Mouse (Mus musculus) megakaryocyte, embryonic 14.5 days (primary cell): Measurements from ENCODE around the gene Slc25a34. TPM values are rescaled to one million over a fixed set of nuclear protein-coding genes. Genes with fewer than 3 reads are reported as not detected.
A peak's percentile ranks its signal among the peaks of the same experiment; 100 is the strongest.

Experiments
- H3K27me3 ChIP-seq: replicated peaks from 2 replicates; pipeline ENCODE3; 2012; ENCODE audit warnings: inconsistent platforms
- H3K36me3 ChIP-seq: replicated peaks from 2 replicates; pipeline ENCODE3; 2012; ENCODE audit warnings: low read length, inconsistent platforms, mixed read lengths
- H3K4me1 ChIP-seq: 2 replicates; pipeline ENCODE4 v1.6.1; 2012; ENCODE audit warnings: inconsistent platforms
- H3K4me3 ChIP-seq: replicated peaks from 2 replicates; pipeline ENCODE3; 2012; ENCODE audit warnings: moderate library complexity, mild to moderate bottlenecking, inconsistent platforms
- H3K9me3 ChIP-seq: 2 replicates; pipeline ENCODE4 v1.6.1; 2012; ENCODE audit warnings: inconsistent platforms
- FLI1 ChIP-seq: IDR thresholded peaks from 2 replicates; pipeline ENCODE4 v1.6.1; 2012; ENCODE audit warnings: low read length, inconsistent platforms, mixed read lengths
- GATA1 ChIP-seq: IDR thresholded peaks from 3 replicates; pipeline ENCODE4 v1.6.1; 2012; ENCODE audit warnings: mixed read lengths, low read length, inconsistent platforms, borderline replicate concordance
- polyA plus RNA-seq: library from polyadenylated mRNA; stranded (reverse); fragments of >175 nt; gene quantifications from 2 replicates; pipeline ENCODE4 v1.2.3, GENCODE M21; 2012; ENCODE audit warnings: low replicate concordance; ENCODE audit not compliant: insufficient read depth

Slc25a34 gene
- polyA plus RNA-seq, 1 experiment, result not detected

DNA sequence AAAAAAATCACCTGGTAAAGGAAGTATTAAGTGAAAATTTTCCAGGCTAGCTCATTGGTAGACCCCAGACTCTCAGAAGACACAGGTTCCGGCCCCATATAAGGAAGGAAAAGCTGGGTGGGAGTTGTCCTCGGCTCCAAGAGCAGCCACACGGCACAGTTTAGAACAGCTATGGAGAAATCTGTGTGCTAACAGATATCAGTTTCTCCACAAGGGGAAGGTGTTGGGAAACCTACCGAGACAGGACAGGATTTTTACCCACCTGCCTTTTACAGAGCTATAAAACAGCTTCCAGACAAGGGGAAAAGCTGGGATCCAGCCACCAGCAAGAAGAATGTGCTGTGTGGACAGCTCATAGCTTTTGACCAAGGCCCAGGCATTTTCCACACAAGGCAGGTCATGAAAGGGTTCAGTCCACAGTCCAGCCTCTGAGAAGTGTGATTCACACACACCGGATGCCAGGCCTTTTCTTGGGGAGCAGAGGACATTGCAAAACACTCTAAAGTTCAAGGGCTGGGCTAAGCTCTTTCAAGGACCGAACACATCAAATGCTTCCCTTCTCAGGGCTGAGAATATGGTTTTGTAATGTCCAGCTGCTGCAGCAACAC, 50.2 kb downstream of the Slc25a34 start:
- H3K4me1 ChIP-seq, result peaks cover 18% of the 10 kb centered on the region
- H3K27me3 ChIP-seq, result peaks cover 60% of the 10 kb centered on the region
- no peak for TF ChIP-seq GATA1
- TF ChIP-seq FLI1, result no peak
- peak overlapping the region; percentile 66 for H3K4me3 ChIP-seq
- H3K9me3 ChIP-seq, result peaks cover 4% of the 10 kb centered on the region
- no peaks in the 10 kb centered on the region for H3K36me3 ChIP-seq

DNA sequence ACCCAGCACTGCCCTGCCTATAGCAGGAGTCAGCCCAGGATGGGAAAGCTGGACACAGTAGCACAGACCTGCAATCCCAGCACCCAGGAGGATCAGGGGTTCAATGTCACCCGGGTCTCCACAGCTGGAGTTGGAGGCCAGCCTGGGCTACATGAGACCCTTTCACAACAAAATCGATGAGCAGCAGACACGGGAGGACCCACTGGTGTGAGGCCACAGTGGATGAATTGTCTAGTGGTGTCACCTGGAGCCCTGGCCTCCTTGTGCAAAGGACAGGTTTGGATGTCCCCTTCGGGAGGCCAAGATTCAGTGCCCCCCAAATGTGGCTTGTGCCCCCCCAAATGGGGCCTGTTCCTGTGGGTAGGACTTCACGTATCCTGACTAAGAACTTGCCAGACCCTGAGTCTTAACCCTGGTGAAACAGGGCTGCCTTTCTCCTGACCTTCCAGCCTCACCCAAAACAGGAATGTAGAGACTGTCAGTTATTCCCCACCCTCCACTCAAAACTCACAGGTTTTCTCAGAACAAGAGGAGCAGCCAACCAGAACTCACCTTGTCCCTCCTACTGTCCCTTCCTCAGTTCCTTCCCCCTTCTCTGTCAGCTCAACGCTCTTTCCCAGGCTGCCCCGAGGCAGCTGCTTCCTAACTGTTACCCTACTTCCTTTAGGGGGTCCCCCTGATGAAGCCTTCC, 50.8 kb downstream of the Slc25a34 start:
- H3K4me3 ChIP-seq, result no peak overlapping the region
- TF ChIP-seq GATA1, result no peak
- TF ChIP-seq FLI1, result no peak
- H3K36me3 ChIP-seq, result no peaks in the 10 kb centered on the region
- H3K4me1 ChIP-seq, result peaks cover 18% of the 10 kb centered on the region
- H3K9me3 ChIP-seq, result peaks cover 4% of the 10 kb centered on the region
- H3K27me3 ChIP-seq, result peaks cover 60% of the 10 kb centered on the region

DNA sequence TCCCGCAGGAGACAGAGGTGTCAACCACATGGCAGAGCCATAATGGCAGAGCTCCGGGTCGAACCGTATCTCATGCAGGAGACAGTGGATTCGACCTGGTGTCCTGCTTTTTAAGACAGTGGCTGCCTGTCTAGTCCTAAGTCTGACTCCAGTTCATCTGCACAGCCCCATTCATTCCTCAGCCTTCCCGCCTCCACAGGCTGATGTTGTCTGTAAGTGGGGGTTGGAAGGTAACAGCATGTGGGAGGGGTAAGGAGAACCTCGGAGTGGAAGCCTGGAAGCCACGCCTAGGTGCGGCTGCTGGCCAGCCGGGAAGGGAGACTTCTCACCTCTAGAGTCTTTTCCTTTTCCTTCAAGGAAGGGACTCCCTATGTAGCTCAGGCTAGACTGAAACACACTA, 51.7 kb downstream of the Slc25a34 start:
- peaks cover 18% of the 10 kb centered on the region for H3K4me1 ChIP-seq
- TF ChIP-seq FLI1 (no peak), GATA1 (no peak)
- H3K27me3 ChIP-seq, result peaks cover 54% of the 10 kb centered on the region
- no peaks in the 10 kb centered on the region for H3K36me3 ChIP-seq
- peaks cover 3% of the 10 kb centered on the region for H3K9me3 ChIP-seq
- no peak overlapping the region for H3K4me3 ChIP-seq

DNA sequence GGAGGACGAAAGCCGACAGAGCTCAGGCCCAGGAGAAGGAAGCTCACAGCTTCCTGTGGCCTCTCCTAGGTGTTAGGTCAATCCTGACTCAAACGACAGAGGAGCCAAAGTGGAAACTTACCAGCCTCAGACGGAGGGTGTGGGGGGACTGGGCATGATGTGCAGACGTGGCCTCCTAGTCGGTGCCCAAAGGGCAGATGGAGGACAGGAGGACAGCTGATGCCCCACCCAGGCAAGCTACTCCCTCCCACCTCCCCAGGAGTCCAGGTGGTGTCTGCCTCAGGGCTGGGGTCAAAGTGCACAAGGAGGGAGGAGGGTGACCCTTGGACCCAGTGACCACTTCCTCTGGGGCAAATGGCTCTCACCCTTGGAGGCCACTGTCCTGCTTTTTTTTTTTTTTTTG, 52.3 kb downstream of the Slc25a34 start:
- TF ChIP-seq FLI1 (no peak), GATA1 (no peak)
- Histone ChIP-seq H3K9me3 (no peaks in the 10 kb centered on the region), H3K4me3 (no peak overlapping the region), H3K4me1 (peaks cover 18% of the 10 kb centered on the region), H3K27me3 (peaks cover 52% of the 10 kb centered on the region), H3K36me3 (no peaks in the 10 kb centered on the region)

DNA sequence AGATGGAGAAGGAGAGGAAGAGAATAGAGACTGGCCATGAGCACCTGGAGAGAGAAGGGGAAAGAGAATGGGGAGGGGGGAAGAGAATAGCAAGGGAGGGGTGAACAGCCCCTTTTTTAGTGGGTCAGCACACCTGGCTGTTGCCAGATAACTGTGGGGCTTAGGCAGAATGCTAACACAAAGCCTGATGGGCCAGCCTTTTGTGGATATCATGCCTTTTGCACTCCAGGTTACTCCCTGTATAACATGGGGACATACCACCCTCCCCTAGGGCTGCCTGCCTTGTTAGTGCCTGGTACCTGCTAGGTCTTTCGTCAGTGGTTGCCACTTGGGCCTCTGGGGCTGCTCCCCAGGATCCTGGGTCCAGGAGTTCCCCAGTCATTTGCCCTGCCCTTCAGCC, 52.8 kb downstream of the Slc25a34 start:
- no peak for TF ChIP-seq FLI1
- no peak for TF ChIP-seq GATA1
- peaks cover 18% of the 10 kb centered on the region for H3K4me1 ChIP-seq
- H3K27me3 ChIP-seq, result peaks cover 49% of the 10 kb centered on the region
- no peaks in the 10 kb centered on the region for H3K9me3 ChIP-seq
- H3K4me3 ChIP-seq, result no peak overlapping the region
- H3K36me3 ChIP-seq, result no peaks in the 10 kb centered on the region

DNA sequence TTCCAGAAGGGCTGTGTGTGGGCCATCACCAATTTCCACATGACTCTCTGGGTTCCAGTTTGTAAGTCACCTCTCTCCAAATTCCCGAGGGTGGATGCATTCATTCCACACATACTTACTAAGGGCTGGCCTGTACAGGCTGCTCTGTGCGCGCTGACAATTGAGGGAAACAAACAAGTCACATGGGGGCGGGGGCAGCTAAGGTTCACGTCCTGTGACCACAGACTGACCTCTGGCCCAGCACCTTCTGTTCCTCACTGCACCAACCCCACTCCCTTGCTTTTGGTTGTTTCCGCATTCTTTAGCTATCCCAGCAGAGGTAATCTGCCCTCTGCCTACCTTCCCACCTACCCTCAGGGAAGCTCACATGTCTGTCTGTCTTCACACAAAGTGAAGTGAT, 53.6 kb downstream of the Slc25a34 start:
- H3K36me3 ChIP-seq, result no peaks in the 10 kb centered on the region
- no peak for TF ChIP-seq GATA1
- no peak for TF ChIP-seq FLI1
- H3K27me3 ChIP-seq, result peaks cover 48% of the 10 kb centered on the region
- no peak overlapping the region for H3K4me3 ChIP-seq
- no peaks in the 10 kb centered on the region for H3K9me3 ChIP-seq
- peaks cover 14% of the 10 kb centered on the region for H3K4me1 ChIP-seq

DNA sequence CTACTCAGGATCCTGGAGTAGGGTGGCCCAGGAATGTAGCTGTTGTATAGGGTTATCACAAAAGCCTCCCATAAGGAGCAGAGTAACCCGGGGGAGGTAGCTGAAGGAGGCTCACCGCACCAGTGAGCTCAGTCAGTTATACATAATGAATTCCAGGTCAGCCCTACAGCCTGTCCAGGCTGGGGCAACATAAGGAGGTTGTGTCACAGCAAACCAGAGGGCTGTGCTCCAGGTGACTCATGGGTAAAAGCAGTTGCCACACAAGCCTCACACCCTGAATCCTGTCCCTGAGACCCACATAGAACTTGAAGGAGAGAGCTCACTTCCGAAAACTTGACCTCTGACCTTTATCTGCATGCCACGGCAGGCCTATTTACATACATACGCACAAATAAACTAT, 54.7 kb downstream of the Slc25a34 start:
- H3K9me3 ChIP-seq, result no peaks in the 10 kb centered on the region
- H3K27me3 ChIP-seq, result peaks cover 39% of the 10 kb centered on the region
- H3K36me3 ChIP-seq, result no peaks in the 10 kb centered on the region
- H3K4me3 ChIP-seq, result no peak overlapping the region
- no peak for TF ChIP-seq FLI1
- no peak for TF ChIP-seq GATA1
- H3K4me1 ChIP-seq, result peaks cover 11% of the 10 kb centered on the region

Other genes starting within 250 kb of the Slc25a34 start
- gene Clcnka, start 225.1 kb downstream of the Slc25a34 start, polyA plus RNA-seq, result not detected in 2 replicates
- gene Clcnkb, start 207.8 kb downstream of the Slc25a34 start, polyA plus RNA-seq, result not detected in 2 replicates
- gene Hspb7, start 203.0 kb downstream of the Slc25a34 start, polyA plus RNA-seq, result not detected in 2 replicates
- gene Srarp, start 187.7 kb downstream of the Slc25a34 start, polyA plus RNA-seq, result not detected in 2 replicates
- 32.4 and 41.2 TPM in 2 replicates for gene Zbtb17, start 179.2 kb downstream of the Slc25a34 start, polyA plus RNA-seq
- 101 and 202 TPM in 2 replicates for gene Spen, start 85.2 kb downstream of the Slc25a34 start, polyA plus RNA-seq
- gene Fblim1, start 17.7 kb downstream of the Slc25a34 start, polyA plus RNA-seq, result 4.7 and 17.1 TPM in 2 replicates
- gene Tmem82, start 5.2 kb downstream of the Slc25a34 start, polyA plus RNA-seq, result 1.1 TPM in 1 of 2 replicates, not detected in the other
- gene Plekhm2, start 41.1 kb upstream of the Slc25a34 start, polyA plus RNA-seq, result 19.4 and 24.8 TPM in 2 replicates
- gene Rsc1a1, start 61.8 kb upstream of the Slc25a34 start, polyA plus RNA-seq, result 3.0 and 5.9 TPM in 2 replicates
- gene Ddi2, start 99.6 kb upstream of the Slc25a34 start, polyA plus RNA-seq, result 0.43 and 1.7 TPM in 2 replicates
- gene Agmat, start 122.9 kb upstream of the Slc25a34 start, polyA plus RNA-seq, result not detected in 2 replicates
- 0.44 and 1.8 TPM in 2 replicates for gene Dnajc16, start 167.1 kb upstream of the Slc25a34 start, polyA plus RNA-seq
- 4.7 and 7.1 TPM in 2 replicates for gene Casp9, start 169.8 kb upstream of the Slc25a34 start, polyA plus RNA-seq
- gene Cela2a, start 202.3 kb upstream of the Slc25a34 start, polyA plus RNA-seq, result not detected in 2 replicates
- not detected in 2 replicates for gene Ctrc, start 222.5 kb upstream of the Slc25a34 start, polyA plus RNA-seq